Mouse (Mus musculus) CH12.LX (cell line): ENCODE results near the gene Gria3. TPM values are rescaled to one million over a fixed set of nuclear protein-coding genes. Genes with fewer than 3 reads are reported as not detected.

Experiments
- DNase-seq: peaks from one replicate; pipeline ENCODE4 v3.0.0-alpha.2; 2013; ENCODE audit errors: extremely low read depth
- H3K27ac ChIP-seq: 2 replicates; pipeline ENCODE4 v1.5.1; 2012; ENCODE audit warnings: low read depth, mild to moderate bottlenecking, control low read depth, moderate library complexity; ENCODE audit not compliant: insufficient read depth
- H3K27me3 ChIP-seq: replicated peaks from 2 replicates; pipeline ENCODE3; 2012; ENCODE audit warnings: inconsistent platforms
- H3K36me3 ChIP-seq, 2 experiments: replicated peaks in 1 of 2; 2 replicates each; pipeline versions ENCODE3 to v1.6.1; 2012; ENCODE audit warnings: inconsistent platforms in 1 of 2, low read length in 1 of 2, mild to moderate bottlenecking in 1 of 2, mixed read lengths in 1 of 2, moderate library complexity in 1 of 2; ENCODE audit not compliant: control insufficient read depth in 1 of 2, insufficient read depth in 1 of 2
- H3K4me1 ChIP-seq, 2 experiments: 2 replicates each; pipeline ENCODE4 v1.6.1; 2012; ENCODE audit warnings: inconsistent platforms in 1 of 2, moderate library complexity in 1 of 2; ENCODE audit not compliant: insufficient read depth in 2 of 2, control insufficient read depth in 1 of 2
- H3K4me2 ChIP-seq: 2 replicates; pipeline ENCODE4 v1.6.1; 2012; ENCODE audit warnings: low read depth, mild to moderate bottlenecking, control low read depth; ENCODE audit not compliant: poor library complexity, insufficient read depth, severe bottlenecking
- H3K4me3 ChIP-seq, 3 experiments: fragments of 150-350 bp in 1 of 3; sonication (generic) in 1 of 3; replicated peaks in 1 of 3; 2 replicates each; pipeline versions ENCODE3 to v1.5.1; 2011 to 2012; ENCODE audit warnings: low read depth in 2 of 3, low read length in 2 of 3, mild to moderate bottlenecking in 2 of 3, moderate library complexity in 2 of 3, control low read depth in 1 of 3, improper control_type of control experiment in 1 of 3, inconsistent platforms in 1 of 3, mixed read lengths in 1 of 3; ENCODE audit not compliant: poor library complexity in 1 of 3
- H3K79me2 ChIP-seq: replicated peaks from 2 replicates; pipeline ENCODE4 v1.6.1; 2012; ENCODE audit warnings: mild to moderate bottlenecking, moderate library complexity; ENCODE audit not compliant: control insufficient read depth, poor library complexity, insufficient read depth, severe bottlenecking; ENCODE audit errors: extremely low read depth
- H3K9ac ChIP-seq: 2 replicates; pipeline ENCODE4 v1.6.1; 2012; ENCODE audit warnings: low read depth, mild to moderate bottlenecking, control low read depth, moderate library complexity; ENCODE audit not compliant: insufficient read depth
- H3K9me3 ChIP-seq: replicated peaks from 2 replicates; pipeline ENCODE3; 2012; ENCODE audit warnings: low read length, inconsistent platforms, mixed read lengths
- BHLHE40 ChIP-seq: IDR thresholded peaks from 2 replicates; pipeline ENCODE4 v1.6.1; 2011; ENCODE audit warnings: mild to moderate bottlenecking, low read depth, low read length, improper control_type of control experiment
- CHD2 ChIP-seq: IDR thresholded peaks from 2 replicates; pipeline ENCODE4 v1.6.1; 2011; ENCODE audit warnings: low read length, improper control_type of control experiment
- CTCF ChIP-seq, 2 experiments: IDR thresholded peaks in 1 of 2; conservative IDR thresholded peaks in 1 of 2; 2 replicates each; pipeline ENCODE4 v1.5.1; 2011 to 2012; ENCODE audit warnings: low read depth in 2 of 2, low read length in 2 of 2, improper control_type of control experiment in 1 of 2, inconsistent platforms in 1 of 2, mild to moderate bottlenecking in 1 of 2, moderate library complexity in 1 of 2
- ELF1 ChIP-seq: IDR thresholded peaks from 2 replicates; pipeline ENCODE4 v1.6.1; 2014; ENCODE audit warnings: low read depth, mild to moderate bottlenecking, inconsistent platforms, low read length, improper control_type of control experiment
- EP300 ChIP-seq: IDR thresholded peaks from 2 replicates; pipeline ENCODE4 v1.6.1; 2011; ENCODE audit warnings: low read length, improper control_type of control experiment
- GABPA ChIP-seq: IDR thresholded peaks from 2 replicates; pipeline ENCODE4 v1.6.1; 2012; ENCODE audit warnings: low read depth, low read length, improper control_type of control experiment, inconsistent platforms; ENCODE audit not compliant: insufficient replicate concordance
- JUN ChIP-seq: IDR thresholded peaks from 2 replicates; pipeline ENCODE4 v1.6.1; 2011; ENCODE audit warnings: low read depth, mild to moderate bottlenecking, low read length, improper control_type of control experiment, moderate library complexity; ENCODE audit not compliant: insufficient read depth
- JUND ChIP-seq: conservative IDR thresholded peaks from 2 replicates; pipeline ENCODE4 v1.6.1; 2011; ENCODE audit warnings: low read depth, low read length, improper control_type of control experiment
- MAX ChIP-seq: IDR thresholded peaks from 2 replicates; pipeline ENCODE4 v1.6.1; 2011; ENCODE audit warnings: low read length, improper control_type of control experiment
- MAZ ChIP-seq: IDR thresholded peaks from 2 replicates; pipeline ENCODE4 v1.6.1; 2012; ENCODE audit warnings: low read depth, mild to moderate bottlenecking, inconsistent platforms, low read length, improper control_type of control experiment, moderate library complexity
- MXI1 ChIP-seq: IDR thresholded peaks from 2 replicates; pipeline ENCODE4 v1.6.1; 2011; ENCODE audit warnings: mild to moderate bottlenecking, low read depth, low read length, improper control_type of control experiment
- PAX5 ChIP-seq: IDR thresholded peaks from 2 replicates; pipeline ENCODE4 v1.6.1; 2012; ENCODE audit warnings: low read length, inconsistent platforms, mixed read lengths
- POLR2A ChIP-seq: IDR thresholded peaks from 2 replicates; pipeline ENCODE4 v1.6.1; 2011; ENCODE audit warnings: low read depth, mild to moderate bottlenecking, improper control_type of control experiment, low read length
- POLR2AphosphoS2 ChIP-seq: IDR thresholded peaks from 2 replicates; pipeline ENCODE4 v1.6.1; 2011; ENCODE audit warnings: low read depth, low read length, improper control_type of control experiment
- RAD21 ChIP-seq: IDR thresholded peaks from 2 replicates; pipeline ENCODE4 v1.6.1; 2011; ENCODE audit warnings: low read depth, mild to moderate bottlenecking, low read length, improper control_type of control experiment, moderate library complexity
- SIN3A ChIP-seq: IDR thresholded peaks from 2 replicates; pipeline ENCODE4 v1.6.1; 2012; ENCODE audit warnings: low read length, improper control_type of control experiment, inconsistent platforms
- SMC3 ChIP-seq: IDR thresholded peaks from 2 replicates; pipeline ENCODE4 v1.6.1; 2011; ENCODE audit warnings: low read depth, low read length, improper control_type of control experiment
- TBP ChIP-seq: conservative IDR thresholded peaks from 2 replicates; pipeline ENCODE4 v1.6.1; 2011; ENCODE audit warnings: low read depth, low read length, improper control_type of control experiment
- USF1 ChIP-seq: IDR thresholded peaks from 2 replicates; pipeline ENCODE4 v1.6.1; 2014; ENCODE audit warnings: low read depth, mild to moderate bottlenecking, inconsistent platforms, low read length, improper control_type of control experiment
- USF2 ChIP-seq: conservative IDR thresholded peaks from 2 replicates; pipeline ENCODE4 v1.6.1; 2011; ENCODE audit warnings: low read depth, low read length, improper control_type of control experiment
- ZKSCAN1 ChIP-seq: IDR thresholded peaks from 2 replicates; pipeline ENCODE4 v1.6.1; 2012; ENCODE audit warnings: low read depth, inconsistent platforms, low read length, improper control_type of control experiment, borderline replicate concordance
- ZMIZ1 ChIP-seq: IDR thresholded peaks from 2 replicates; pipeline ENCODE4 v1.6.1; 2012; ENCODE audit warnings: low read depth, mild to moderate bottlenecking, inconsistent platforms, low read length, improper control_type of control experiment
- ZNF384 ChIP-seq: IDR thresholded peaks from 2 replicates; pipeline ENCODE4 v1.6.1; 2012; ENCODE audit warnings: low read depth, low read length, improper control_type of control experiment, inconsistent platforms
- dilution Hi-C: fragments of 300-500 bp; cut with MboI; formaldehyde crosslinking; loops from 2 replicates; pipeline ENCODE4 v1.14.3; 2020; ENCODE audit warnings: low sequenced_read_pairs; ENCODE audit not compliant: extremely low pct_unique_long_range_greater_than_20kb, extremely low pct_ligation_motif_present
- in situ Hi-C: fragments of 300-500 bp; cut with MboI; formaldehyde crosslinking; loops from 3 replicates; pipeline ENCODE4 v1.14.3; 2019; ENCODE audit warnings: low sequenced_read_pairs, low pct_ligation_motif_present, low pct_unique_long_range_greater_than_20kb, mixed read lengths
- polyA plus RNA-seq: library from polyadenylated mRNA; unstranded; fragments of >175 nt; gene quantifications from 2 replicates; pipeline ENCODE4 v1.2.1, GENCODE M21; 2012; ENCODE audit warnings: low read depth; ENCODE audit not compliant: insufficient read length
- total RNA-seq, 2 experiments: library from RNA; depleted of rRNA; stranded (reverse); fragments of 300-350 nt in 1 of 2; fragments of >200 nt in 1 of 2; gene quantifications; 2 replicates each; pipeline ENCODE4 v1.2.3; 2012 to 2014

Gene Gria3
- total and polyA plus RNA-seq, 3 experiments, result 0.05 to 0.07 TPM; not detected in 1

DNA sequence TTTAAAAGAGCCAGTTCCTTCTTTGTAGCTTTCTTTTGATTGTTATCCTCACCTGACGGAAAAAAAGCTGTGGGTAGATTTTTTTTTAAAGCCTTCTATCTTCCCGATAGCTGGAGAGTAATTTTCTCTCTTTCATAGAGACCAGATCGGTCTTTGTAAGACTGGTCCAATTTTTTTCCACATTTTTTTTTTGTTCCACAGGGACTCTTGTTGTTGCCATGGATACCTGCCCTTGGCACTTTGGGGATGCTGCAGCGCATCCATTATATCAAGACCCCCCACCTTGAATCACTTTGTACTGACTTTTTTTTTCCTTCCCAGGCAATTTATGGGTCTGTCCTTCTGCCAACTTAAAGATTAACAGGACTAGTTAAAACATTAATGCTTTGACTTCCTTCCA, 232.9 kb downstream of the Gria3 start:
- in situ Hi-C loops (no loop called here), dilution Hi-C loops (no loop called here)
- H3K36me3 ChIP-seq, result no peaks in the 10 kb centered on the region
- no peak overlapping the region for H3K9ac ChIP-seq
- no peaks in the 10 kb centered on the region for H3K4me1 ChIP-seq
- H3K4me2 ChIP-seq, result no peak overlapping the region
- DNase-seq, result no peak
- no peak overlapping the region for H3K27ac ChIP-seq
- H3K9me3 ChIP-seq, result no peaks in the 10 kb centered on the region
- no peaks in the 10 kb centered on the region for H3K79me2 ChIP-seq
- H3K27me3 ChIP-seq, result no peaks in the 10 kb centered on the region
- no peak overlapping the region for H3K4me3 ChIP-seq
- no peak for TF ChIP-seq MAX
- TF ChIP-seq, all 38 proteins: peak for 0

DNA sequence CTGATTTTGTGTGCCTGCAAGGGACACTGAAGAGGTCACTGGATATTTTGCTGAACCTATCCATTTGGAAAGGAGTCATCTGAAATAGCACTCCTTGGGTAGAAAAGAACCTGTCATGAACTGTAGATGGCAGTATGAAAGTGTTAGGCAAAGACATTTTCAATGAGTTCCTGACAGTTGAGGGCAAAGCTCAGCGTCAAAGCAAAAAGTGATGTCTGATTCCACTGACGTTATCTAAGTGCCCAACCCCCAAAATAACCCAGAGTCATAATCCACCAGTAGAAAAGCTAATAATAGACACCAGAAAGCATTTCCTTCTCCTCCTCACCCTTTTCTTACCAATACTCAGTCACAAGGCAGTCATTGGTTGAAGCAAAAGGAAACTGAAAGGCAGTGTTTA, 244.3 kb downstream of the Gria3 start:
- dilution Hi-C loops, result no loop called here
- Histone ChIP-seq H3K4me2 (peak overlapping the region; percentile 13; the same call in 1 of the 2 replicates), H3K36me3 (no peaks in the 10 kb centered on the region), H3K79me2 (no peaks in the 10 kb centered on the region), H3K4me3 (no peak overlapping the region), H3K27ac (no peak overlapping the region), H3K9ac (no peak overlapping the region), H3K27me3 (no peaks in the 10 kb centered on the region), H3K9me3 (no peaks in the 10 kb centered on the region), H3K4me1 (no peaks in the 10 kb centered on the region)
- TF ChIP-seq TBP (no peak), SMC3 (peak; percentile 40), RAD21 (peak; percentile 37), CTCF (conservative IDR thresholded peaks at IDR 0.05 in 1 of 2, IDR thresholded peaks at IDR 0.05 in 1 of 2; ENCODE audit: low read depth in 2 of 2, low read length in 2 of 2) (peak in 1 of 2 experiments; percentile 46; a peak in 2 of 4 replicates)
- in situ Hi-C loops, result no loop called here
- peak; percentile 24 for DNase-seq

DNA sequence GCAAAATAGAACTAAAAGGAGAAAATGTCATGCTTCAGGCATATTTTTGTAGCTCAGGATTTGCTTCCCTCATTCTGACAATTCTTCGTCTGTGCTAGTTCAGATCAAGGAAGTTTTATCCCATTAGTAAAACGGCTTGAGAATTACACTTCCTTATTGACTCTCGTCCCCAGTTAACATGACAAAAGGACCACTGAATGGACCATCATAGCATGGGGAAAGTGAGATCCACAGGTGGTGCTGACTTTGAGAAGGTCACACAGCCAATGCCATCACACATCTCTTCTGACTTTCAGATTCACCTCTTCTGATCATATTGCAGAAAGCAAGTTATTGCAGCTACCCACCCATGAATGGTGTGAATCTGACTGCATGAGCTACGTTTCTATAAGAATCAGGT, 257.1 kb downstream of the Gria3 start:
- dilution Hi-C loops, result no loop called here
- no peaks in the 10 kb centered on the region for H3K27me3 ChIP-seq
- H3K9ac ChIP-seq, result no peak overlapping the region

DNA sequence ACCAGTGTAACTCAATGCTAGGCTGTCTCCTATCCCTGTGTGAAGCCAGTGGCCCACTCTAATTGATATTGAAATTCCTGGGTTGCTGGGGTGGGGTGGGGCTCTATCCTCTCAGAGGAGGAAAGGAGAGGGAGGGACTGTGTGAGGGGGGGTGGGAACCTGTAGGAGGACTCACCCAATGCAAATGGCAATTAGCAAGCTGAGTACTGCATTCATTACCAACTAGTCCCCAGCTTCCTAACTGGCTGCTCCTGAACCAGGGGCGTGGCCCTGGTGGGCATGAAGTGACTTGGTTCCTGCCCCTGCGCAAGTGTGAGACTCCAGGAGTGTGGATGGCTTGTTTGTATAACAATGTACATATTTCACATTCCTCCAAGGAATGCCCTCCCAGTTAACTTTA, 288.2 kb downstream of the Gria3 start:
- Histone ChIP-seq H3K9ac (no peak overlapping the region), H3K27ac (no peak overlapping the region), H3K4me2 (no peak overlapping the region), H3K4me1 (no peaks in the 10 kb centered on the region), H3K4me3 (no peak overlapping the region), H3K79me2 (no peaks in the 10 kb centered on the region), H3K9me3 (no peaks in the 10 kb centered on the region), H3K36me3 (no peaks in the 10 kb centered on the region), H3K27me3 (no peaks in the 10 kb centered on the region)
- in situ Hi-C loops (no loop called here), dilution Hi-C loops (no loop called here)
- DNase-seq, result no peak
- no peak for TF ChIP-seq MAZ
- TF ChIP-seq JUND, result no peak
- TF ChIP-seq USF1, result no peak
- no peak for TF ChIP-seq ZKSCAN1
- TF ChIP-seq ELF1, result no peak
- no peak for TF ChIP-seq ZNF384
- TF ChIP-seq CHD2, result no peak
- TF ChIP-seq PAX5, result no peak
- TF ChIP-seq POLR2AphosphoS2, result no peak
- TF ChIP-seq MXI1, result no peak
- no peak for TF ChIP-seq EP300
- no peak for TF ChIP-seq SIN3A
- no peak for TF ChIP-seq BHLHE40
- TF ChIP-seq RAD21, result no peak
- TF ChIP-seq USF2, result no peak
- no peak for TF ChIP-seq JUN

More for the DNA sequence above, 257.1 kb downstream of the Gria3 start:
- DNase-seq, result no peak
- Histone ChIP-seq H3K9me3 (no peaks in the 10 kb centered on the region), H3K36me3 (no peaks in the 10 kb centered on the region), H3K79me2 (no peaks in the 10 kb centered on the region), H3K4me2 (no peak overlapping the region), H3K4me1 (no peaks in the 10 kb centered on the region), H3K27ac (no peak overlapping the region), H3K4me3 (no peak overlapping the region)
- in situ Hi-C loops, result no loop called here
- TF ChIP-seq SMC3 (no peak), GABPA (no peak), POLR2A (no peak), ZKSCAN1 (no peak), ZMIZ1 (no peak)
